Mouse (Mus musculus) CH12.LX (cell line): ENCODE data around the gene Bri3.

Experiments used
- CTCF ChIP-seq, 2 experiments: IDR thresholded peaks in 1 of 2; conservative IDR thresholded peaks in 1 of 2; 2 replicates each; pipeline ENCODE4 v1.5.1; 2011 to 2012; ENCODE audit warnings: low read depth in 2 of 2, low read length in 2 of 2, improper control_type of control experiment in 1 of 2, inconsistent platforms in 1 of 2, mild to moderate bottlenecking in 1 of 2, moderate library complexity in 1 of 2
- ELF1 ChIP-seq: IDR thresholded peaks from 2 replicates; pipeline ENCODE4 v1.6.1; 2014; ENCODE audit warnings: low read depth, mild to moderate bottlenecking, inconsistent platforms, low read length, improper control_type of control experiment
- EP300 ChIP-seq: IDR thresholded peaks from 2 replicates; pipeline ENCODE4 v1.6.1; 2011; ENCODE audit warnings: low read length, improper control_type of control experiment
- HCFC1 ChIP-seq: IDR thresholded peaks from 2 replicates; pipeline ENCODE4 v1.6.1; 2012; ENCODE audit warnings: low read depth, mild to moderate bottlenecking, inconsistent platforms, low read length, improper control_type of control experiment
- MXI1 ChIP-seq: IDR thresholded peaks from 2 replicates; pipeline ENCODE4 v1.6.1; 2011; ENCODE audit warnings: mild to moderate bottlenecking, low read depth, low read length, improper control_type of control experiment
- MYC ChIP-seq: IDR thresholded peaks from 2 replicates; pipeline ENCODE4 v1.6.1; 2011; ENCODE audit warnings: low read depth, mild to moderate bottlenecking, improper control_type of control experiment, low read length
- POLR2A ChIP-seq: IDR thresholded peaks from 2 replicates; pipeline ENCODE4 v1.6.1; 2011; ENCODE audit warnings: low read depth, mild to moderate bottlenecking, improper control_type of control experiment, low read length
- POLR2AphosphoS2 ChIP-seq: IDR thresholded peaks from 2 replicates; pipeline ENCODE4 v1.6.1; 2011; ENCODE audit warnings: low read depth, low read length, improper control_type of control experiment
- SMC3 ChIP-seq: IDR thresholded peaks from 2 replicates; pipeline ENCODE4 v1.6.1; 2011; ENCODE audit warnings: low read depth, low read length, improper control_type of control experiment
- TBP ChIP-seq: conservative IDR thresholded peaks from 2 replicates; pipeline ENCODE4 v1.6.1; 2011; ENCODE audit warnings: low read depth, low read length, improper control_type of control experiment
- USF1 ChIP-seq: IDR thresholded peaks from 2 replicates; pipeline ENCODE4 v1.6.1; 2014; ENCODE audit warnings: low read depth, mild to moderate bottlenecking, inconsistent platforms, low read length, improper control_type of control experiment
- ZKSCAN1 ChIP-seq: IDR thresholded peaks from 2 replicates; pipeline ENCODE4 v1.6.1; 2012; ENCODE audit warnings: low read depth, inconsistent platforms, low read length, improper control_type of control experiment, borderline replicate concordance

DNA sequence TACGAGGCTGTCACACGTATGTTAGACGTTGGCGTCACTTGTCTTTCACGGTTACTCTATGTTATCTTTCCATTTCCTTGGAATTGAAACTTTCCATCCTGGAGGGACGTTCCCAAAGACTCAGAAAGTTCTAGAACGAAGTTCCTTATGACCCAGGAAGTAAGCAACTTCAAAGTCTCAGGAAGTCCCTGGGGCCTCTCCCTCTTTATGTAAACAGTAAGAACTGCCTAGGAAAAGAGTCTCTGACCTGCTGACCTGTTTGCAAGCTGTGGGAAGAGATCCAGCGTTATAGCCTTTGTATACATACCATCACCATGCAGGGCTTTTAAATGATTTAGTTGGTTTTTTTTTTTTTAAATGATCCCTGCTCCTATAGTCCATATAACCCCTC, 203.0 kb downstream of the Bri3 start:
- TF ChIP-seq CTCF (conservative IDR thresholded peaks at IDR 0.05 in 1 of 2, IDR thresholded peaks at IDR 0.05 in 1 of 2; ENCODE audit: low read depth in 2 of 2, low read length in 2 of 2) (no peak), POLR2A (no peak), MXI1 (no peak), TBP (no peak), EP300 (no peak), POLR2AphosphoS2 (no peak), ELF1 (no peak), HCFC1 (no peak), MYC (no peak), USF1 (no peak), SMC3 (no peak), ZKSCAN1 (no peak)
